Mouse (Mus musculus): Measurements from ENCODE around the gene Cyb5d1. TPM values are rescaled to one million over a fixed set of nuclear protein-coding genes. Genes with fewer than 3 reads are reported as not detected.
A peak's percentile ranks its signal among the peaks of the same experiment; 100 is the strongest.

Gene Cyb5d1
- polyA plus RNA-seq, 1 experiment = 23.0 TPM

- H3K27me3 ChIP-seq (ENCODE audit: control insufficient read depth, insufficient read depth, insufficient read length) = no peaks in the 10 kb centered on the region
- peak overlapping the region; percentile 57 for H3K4me2 ChIP-seq (ENCODE audit: low read depth)
These were observed 36.6 kb upstream of the Cyb5d1 start for GRCm38 (mm10) chr11:69431829-69432639.

GRCm38 (mm10) chr11:69430631-69431030 lies 35.2 kb upstream of the Cyb5d1 start:
- no peak overlapping the region for H3K4me3 ChIP-seq
- H3K27me3 ChIP-seq (ENCODE audit: control insufficient read depth, insufficient read depth, insufficient read length) = no peaks in the 10 kb centered on the region
- no peaks in the 10 kb centered on the region for H3K36me3 ChIP-seq (ENCODE audit: control insufficient read depth, insufficient read depth)
- H3ac ChIP-seq (ENCODE audit: control insufficient read depth, insufficient read length) = no peak overlapping the region
- H3K79me2 ChIP-seq (ENCODE audit: control insufficient read depth, insufficient read depth) = no peaks in the 10 kb centered on the region
- TF ChIP-seq CEBPB (IDR thresholded peaks at IDR 0.05; ENCODE audit: insufficient read depth, poor library complexity, severe bottlenecking) (no peak), USF1 (IDR thresholded peaks at IDR 0.05; ENCODE audit: low read depth) (no peak), MYOG (IDR thresholded peaks at IDR 0.05; ENCODE audit: control insufficient read depth in 1 of 3, insufficient read depth in 1 of 3, insufficient read length in 2 of 3, low read depth in 2 of 3) (no peak), POLR2AphosphoS2 (IDR thresholded peaks at IDR 0.05; ENCODE audit: insufficient read length, low read depth) (no peak), SRF (IDR thresholded peaks at IDR 0.05; ENCODE audit: control insufficient read depth, insufficient read length, low read depth) (no peak), E2F4 (IDR thresholded peaks at IDR 0.05; ENCODE audit: insufficient read depth) (no peak), TCF12 (IDR thresholded peaks at IDR 0.05; ENCODE audit: insufficient read depth, poor library complexity, severe bottlenecking) (no peak), TCF3 (IDR thresholded peaks at IDR 0.05; ENCODE audit: insufficient read length, low read depth) (no peak), MYOD1 (IDR thresholded peaks at IDR 0.05; ENCODE audit: control insufficient read depth in 1 of 3, insufficient read length in 2 of 3, low read depth in 2 of 3) (no peak), POLR2A (IDR thresholded peaks at IDR 0.05; ENCODE audit: insufficient read length, low read depth) (no peak), REST (IDR thresholded peaks at IDR 0.05; ENCODE audit: insufficient read depth, insufficient read length) (no peak), MAX (IDR thresholded peaks at IDR 0.05; ENCODE audit: low read depth) (no peak)
- no peak overlapping the region for H3K4me2 ChIP-seq (ENCODE audit: low read depth)

More at GRCm38 (mm10) chr11:69431829-69432639, 36.6 kb upstream of the Cyb5d1 start:
- no peak overlapping the region for H3ac ChIP-seq (ENCODE audit: control insufficient read depth, insufficient read length)
- H3K4me3 ChIP-seq = no peak overlapping the region
- no peaks in the 10 kb centered on the region for H3K79me2 ChIP-seq (ENCODE audit: control insufficient read depth, insufficient read depth)
- H3K36me3 ChIP-seq (ENCODE audit: control insufficient read depth, insufficient read depth) = no peaks in the 10 kb centered on the region
- TF ChIP-seq MAX (IDR thresholded peaks at IDR 0.05; ENCODE audit: low read depth) (no peak), POLR2A (IDR thresholded peaks at IDR 0.05; ENCODE audit: insufficient read length, low read depth) (no peak), REST (IDR thresholded peaks at IDR 0.05; ENCODE audit: insufficient read depth, insufficient read length) (no peak), TCF12 (IDR thresholded peaks at IDR 0.05; ENCODE audit: insufficient read depth, poor library complexity, severe bottlenecking) (no peak), MYOD1 (IDR thresholded peaks at IDR 0.05; ENCODE audit: control insufficient read depth in 1 of 3, insufficient read length in 2 of 3, low read depth in 2 of 3) (peak in 2 of 3 experiments; percentile 12 to 45)

GRCm38 (mm10) chr11:69429313-69429712 lies 33.9 kb upstream of the Cyb5d1 start:
- Histone ChIP-seq H3K36me3 (ENCODE audit: control insufficient read depth, insufficient read depth) (no peaks in the 10 kb centered on the region), H3K4me2 (ENCODE audit: low read depth) (no peak overlapping the region), H3K79me2 (ENCODE audit: control insufficient read depth, insufficient read depth) (no peaks in the 10 kb centered on the region), H3K4me3 (no peak overlapping the region), H3K27me3 (ENCODE audit: control insufficient read depth, insufficient read depth, insufficient read length) (peaks cover under 1% of the 10 kb centered on the region), H3ac (ENCODE audit: control insufficient read depth, insufficient read length) (no peak overlapping the region)
- no peak for TF ChIP-seq REST (IDR thresholded peaks at IDR 0.05; ENCODE audit: insufficient read depth, insufficient read length)
- no peak for TF ChIP-seq SRF (IDR thresholded peaks at IDR 0.05; ENCODE audit: control insufficient read depth, insufficient read length, low read depth)
- TF ChIP-seq POLR2A (IDR thresholded peaks at IDR 0.05; ENCODE audit: insufficient read length, low read depth) = no peak
- TF ChIP-seq TCF3 (IDR thresholded peaks at IDR 0.05; ENCODE audit: insufficient read length, low read depth) = no peak
- TF ChIP-seq MAX (IDR thresholded peaks at IDR 0.05; ENCODE audit: low read depth) = no peak
- no peak for TF ChIP-seq MYOG (IDR thresholded peaks at IDR 0.05; ENCODE audit: control insufficient read depth in 1 of 3, insufficient read depth in 1 of 3, insufficient read length in 2 of 3, low read depth in 2 of 3)
- TF ChIP-seq POLR2AphosphoS2 (IDR thresholded peaks at IDR 0.05; ENCODE audit: insufficient read length, low read depth) = no peak

- H3K27me3 ChIP-seq (ENCODE audit: control insufficient read depth, insufficient read depth, insufficient read length) = peaks cover 6% of the 10 kb centered on the region
- no peaks in the 10 kb centered on the region for H3K36me3 ChIP-seq (ENCODE audit: control insufficient read depth, insufficient read depth)
- H3ac ChIP-seq (ENCODE audit: control insufficient read depth, insufficient read length) = no peak overlapping the region
- H3K4me3 ChIP-seq = no peak overlapping the region
- no peak overlapping the region for H3K4me2 ChIP-seq (ENCODE audit: low read depth)
- no peak for TF ChIP-seq SRF (IDR thresholded peaks at IDR 0.05; ENCODE audit: control insufficient read depth, insufficient read length, low read depth)
- no peak for TF ChIP-seq TCF12 (IDR thresholded peaks at IDR 0.05; ENCODE audit: insufficient read depth, poor library complexity, severe bottlenecking)
- no peak for TF ChIP-seq POLR2A (IDR thresholded peaks at IDR 0.05; ENCODE audit: insufficient read length, low read depth)
- TF ChIP-seq MAX (IDR thresholded peaks at IDR 0.05; ENCODE audit: low read depth) = no peak
- TF ChIP-seq USF1 (IDR thresholded peaks at IDR 0.05; ENCODE audit: low read depth) = no peak
- H3K79me2 ChIP-seq (ENCODE audit: control insufficient read depth, insufficient read depth) = no peaks in the 10 kb centered on the region
These were observed 33.3 kb upstream of the Cyb5d1 start for GRCm38 (mm10) chr11:69428751-69429150.

- TF ChIP-seq POLR2A (IDR thresholded peaks at IDR 0.05; ENCODE audit: insufficient read length, low read depth) = no peak
- TF ChIP-seq TCF12 (IDR thresholded peaks at IDR 0.05; ENCODE audit: insufficient read depth, poor library complexity, severe bottlenecking) = no peak
- no peak for TF ChIP-seq REST (IDR thresholded peaks at IDR 0.05; ENCODE audit: insufficient read depth, insufficient read length)
- TF ChIP-seq MYOG (IDR thresholded peaks at IDR 0.05; ENCODE audit: control insufficient read depth in 1 of 3, insufficient read depth in 1 of 3, insufficient read length in 2 of 3, low read depth in 2 of 3) = no peak
- no peak for TF ChIP-seq CEBPB (IDR thresholded peaks at IDR 0.05; ENCODE audit: insufficient read depth, poor library complexity, severe bottlenecking)
- no peak for TF ChIP-seq POLR2AphosphoS2 (IDR thresholded peaks at IDR 0.05; ENCODE audit: insufficient read length, low read depth)
- no peak for TF ChIP-seq SRF (IDR thresholded peaks at IDR 0.05; ENCODE audit: control insufficient read depth, insufficient read length, low read depth)
- no peak for TF ChIP-seq USF1 (IDR thresholded peaks at IDR 0.05; ENCODE audit: low read depth)
- no peak for TF ChIP-seq MYOD1 (IDR thresholded peaks at IDR 0.05; ENCODE audit: control insufficient read depth in 1 of 3, insufficient read length in 2 of 3, low read depth in 2 of 3)
- TF ChIP-seq E2F4 (IDR thresholded peaks at IDR 0.05; ENCODE audit: insufficient read depth) = no peak
- no peak for TF ChIP-seq MAX (IDR thresholded peaks at IDR 0.05; ENCODE audit: low read depth)
- Histone ChIP-seq H3K27me3 (ENCODE audit: control insufficient read depth, insufficient read depth, insufficient read length) (peaks cover 17% of the 10 kb centered on the region), H3K4me2 (ENCODE audit: low read depth) (no peak overlapping the region), H3K79me2 (ENCODE audit: control insufficient read depth, insufficient read depth) (no peaks in the 10 kb centered on the region), H3K36me3 (ENCODE audit: control insufficient read depth, insufficient read depth) (no peaks in the 10 kb centered on the region), H3K4me3 (no peak overlapping the region), H3ac (ENCODE audit: control insufficient read depth, insufficient read length) (no peak overlapping the region)
These were observed 30.8 kb upstream of the Cyb5d1 start for GRCm38 (mm10) chr11:69426246-69426645.

Data from myocyte (in vitro differentiated cells).